Mouse (Mus musculus) bone marrow macrophage, adult 2 months (primary cell): ENCODE results near the gene Itih5. TPM values are rescaled to one million over a fixed set of nuclear protein-coding genes. Genes with fewer than 3 reads are reported as not detected.

Experiments
- H3K27ac ChIP-seq: 2 replicates; pipeline ENCODE4 v1.5.1; 2012; ENCODE audit warnings: low read depth, low read length; ENCODE audit not compliant: insufficient read depth
- H3K4me1 ChIP-seq: 2 replicates; pipeline ENCODE4 v1.6.1; 2012; ENCODE audit warnings: low read length; ENCODE audit not compliant: control insufficient read depth, insufficient read depth
- H3K4me3 ChIP-seq: 2 replicates; pipeline ENCODE4 v1.5.1; 2012; ENCODE audit warnings: mild to moderate bottlenecking, low read length, moderate library complexity; ENCODE audit not compliant: insufficient read depth
- CTCF ChIP-seq: IDR thresholded peaks from 2 replicates; pipeline ENCODE4 v1.5.1; 2012; ENCODE audit warnings: low read depth, mild to moderate bottlenecking, low read length, moderate library complexity
- POLR2A ChIP-seq: IDR thresholded peaks from 2 replicates; pipeline ENCODE4 v1.6.1; 2012; ENCODE audit warnings: mild to moderate bottlenecking, low read depth, low read length, borderline replicate concordance
- polyA plus RNA-seq: library from polyadenylated mRNA; stranded (reverse); fragments of >200 nt; gene quantifications from 2 replicates; pipeline ENCODE4 v1.2.4, GENCODE M21; 2012; ENCODE audit not compliant: missing spikeins, insufficient read depth, insufficient read length

Itih5 gene
- polyA plus RNA-seq, 1 experiment, result not detected

DNA sequence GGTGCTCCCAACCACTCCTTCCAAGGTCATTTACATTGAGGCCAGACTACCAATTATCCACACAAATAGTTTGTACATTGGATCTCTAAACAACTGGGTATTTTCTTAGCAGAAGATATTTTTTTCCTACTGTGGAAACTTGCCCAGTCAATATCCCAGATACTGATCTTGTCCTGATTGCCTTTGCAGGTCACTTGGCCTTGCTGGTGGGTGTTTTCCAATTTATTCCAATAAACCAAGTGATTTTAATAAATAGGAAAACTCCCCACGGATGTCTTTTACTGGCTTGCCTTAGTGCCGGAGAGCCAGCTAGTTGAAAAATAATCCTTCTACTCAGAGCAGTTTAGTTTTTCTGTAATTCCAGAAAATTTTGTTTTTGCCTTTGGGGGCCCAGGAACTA, 98.6 kb downstream of the Itih5 start:
- no peak overlapping the region for H3K27ac ChIP-seq
- no peaks in the 10 kb centered on the region for H3K4me1 ChIP-seq
- no peak for TF ChIP-seq CTCF
- no peak for TF ChIP-seq POLR2A
- H3K4me3 ChIP-seq, result no peak overlapping the region

DNA sequence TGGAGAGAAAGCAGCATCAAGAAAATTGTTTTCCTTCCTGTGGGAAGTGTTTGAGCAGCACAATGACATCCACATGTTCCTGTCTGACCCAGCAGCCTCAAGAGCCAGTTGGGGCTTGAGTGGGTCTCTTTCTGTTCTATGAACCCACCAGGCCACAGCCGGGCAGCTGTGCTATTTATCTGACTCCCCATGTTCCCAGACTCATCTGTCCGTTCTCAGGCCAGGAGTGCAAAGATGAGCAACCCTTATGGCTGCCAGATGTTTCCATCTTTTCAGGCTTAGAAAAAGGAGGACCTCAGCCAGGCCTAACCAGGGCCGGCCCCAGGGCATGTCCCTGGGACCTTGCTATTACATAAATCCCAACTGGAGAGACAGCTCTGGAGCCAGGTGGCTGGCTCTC, 100.0 kb downstream of the Itih5 start:
- Histone ChIP-seq H3K4me1 (no peaks in the 10 kb centered on the region), H3K27ac (no peak overlapping the region), H3K4me3 (no peak overlapping the region)
- TF ChIP-seq POLR2A (no peak), CTCF (no peak)

DNA sequence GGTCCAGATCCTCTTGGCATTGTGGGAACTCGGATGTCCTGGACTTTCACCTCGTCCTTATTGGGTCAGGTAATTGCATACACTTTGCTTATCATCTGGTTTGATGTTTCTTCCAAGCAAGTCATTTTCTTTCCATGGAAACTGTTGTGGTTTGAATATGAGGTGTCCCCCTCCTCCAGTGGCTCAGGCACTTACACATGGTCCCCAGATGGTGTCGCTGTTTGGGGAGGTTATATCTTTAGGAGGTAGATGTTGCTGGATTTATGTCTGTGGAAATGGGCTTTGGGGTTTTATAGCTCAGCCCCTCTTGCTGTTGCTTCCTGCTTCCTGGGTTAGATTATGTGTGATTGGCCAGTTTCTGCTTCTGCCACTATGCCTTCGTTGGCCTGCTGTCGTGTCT, 103.6 kb downstream of the Itih5 start:
- no peaks in the 10 kb centered on the region for H3K4me1 ChIP-seq
- TF ChIP-seq POLR2A (no peak), CTCF (no peak)
- no peak overlapping the region for H3K27ac ChIP-seq
- no peak overlapping the region for H3K4me3 ChIP-seq

DNA sequence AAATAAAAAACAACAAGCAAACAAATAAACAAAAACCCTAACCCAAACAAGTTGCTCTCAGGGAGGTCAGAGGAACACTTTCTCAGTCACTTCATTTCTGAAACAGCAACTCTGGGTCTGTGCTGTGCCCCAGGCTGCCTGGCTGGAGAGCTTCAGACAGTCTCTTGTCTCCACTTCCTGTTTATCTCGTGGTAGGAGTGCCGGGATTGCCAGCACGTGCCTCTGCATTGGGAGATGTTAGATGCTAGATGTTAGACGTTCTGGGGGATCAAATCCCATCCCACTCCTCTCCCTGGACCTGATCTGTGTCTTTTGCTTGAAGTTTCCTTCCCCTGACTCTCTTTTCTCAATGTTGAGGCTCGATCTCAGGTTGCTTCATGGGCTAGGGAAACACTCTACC, 104.9 kb downstream of the Itih5 start:
- Histone ChIP-seq H3K4me3 (no peak overlapping the region), H3K27ac (no peak overlapping the region), H3K4me1 (no peaks in the 10 kb centered on the region)
- TF ChIP-seq POLR2A, result no peak
- no peak for TF ChIP-seq CTCF

DNA sequence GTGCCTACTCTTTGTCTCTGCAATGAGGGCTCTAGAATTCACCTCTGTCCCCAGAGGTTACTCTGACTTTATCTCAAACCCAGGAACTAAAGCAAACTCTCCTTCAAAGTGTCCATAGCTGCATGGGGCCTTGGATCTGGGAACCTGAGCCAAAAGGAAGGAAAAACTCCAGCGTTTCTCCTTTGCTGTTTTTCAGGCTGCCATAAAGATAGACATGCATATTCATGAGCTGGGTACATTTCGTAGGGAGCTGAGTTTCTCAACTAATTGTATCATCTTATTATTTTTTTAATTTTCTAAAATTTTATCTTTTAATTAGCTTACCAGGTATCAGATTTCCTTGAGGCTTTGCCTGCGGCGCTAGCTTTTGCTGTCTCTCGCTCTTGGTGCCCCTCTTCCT, 106.7 kb downstream of the Itih5 start:
- Histone ChIP-seq H3K4me3 (no peak overlapping the region), H3K4me1 (no peaks in the 10 kb centered on the region), H3K27ac (no peak overlapping the region)
- TF ChIP-seq POLR2A (no peak), CTCF (no peak)

DNA sequence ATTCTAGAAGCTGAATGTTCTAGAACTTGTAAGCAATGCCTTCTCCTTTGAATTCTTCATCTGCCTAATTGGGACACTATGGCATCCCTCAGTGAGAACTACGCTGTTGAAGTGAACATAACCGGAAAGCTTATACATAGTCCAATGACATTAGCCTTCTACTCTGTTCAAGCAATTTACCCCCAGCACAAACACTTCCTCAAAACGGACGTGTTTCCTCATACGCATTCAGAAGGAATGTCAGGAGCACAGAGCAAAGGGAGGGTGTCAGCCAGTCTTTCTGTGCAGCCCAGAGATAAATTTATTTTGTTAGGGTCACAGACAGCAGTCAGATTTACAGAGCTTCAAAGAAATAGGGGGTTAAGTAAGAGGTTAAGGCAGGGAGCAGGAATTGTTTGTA, 108.0 kb downstream of the Itih5 start:
- H3K4me3 ChIP-seq, result no peak overlapping the region
- no peak overlapping the region for H3K27ac ChIP-seq
- TF ChIP-seq POLR2A (no peak), CTCF (no peak)
- H3K4me1 ChIP-seq, result no peaks in the 10 kb centered on the region

DNA sequence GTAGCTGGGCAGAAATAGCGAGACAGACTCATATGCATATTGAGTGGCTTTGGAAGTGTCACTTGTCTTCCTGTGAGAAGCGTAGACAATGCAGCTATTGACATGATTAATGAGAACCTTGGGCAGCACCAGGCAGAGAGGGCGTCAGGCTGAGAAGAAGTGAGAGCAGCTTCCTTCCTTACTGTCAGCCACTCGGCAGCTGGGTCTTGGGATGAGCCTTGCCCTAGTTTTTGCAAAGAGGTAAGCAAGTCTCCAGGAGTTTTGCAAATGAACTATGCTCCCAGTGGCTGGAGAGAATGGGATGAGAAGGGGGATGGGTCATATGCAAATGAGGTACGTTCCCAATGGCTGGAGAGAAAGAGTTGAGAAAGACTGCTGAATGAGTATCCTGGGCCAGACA, 109.4 kb downstream of the Itih5 start:
- TF ChIP-seq CTCF (no peak), POLR2A (no peak)
- H3K4me3 ChIP-seq, result no peak overlapping the region
- H3K4me1 ChIP-seq, result no peaks in the 10 kb centered on the region
- no peak overlapping the region for H3K27ac ChIP-seq

DNA sequence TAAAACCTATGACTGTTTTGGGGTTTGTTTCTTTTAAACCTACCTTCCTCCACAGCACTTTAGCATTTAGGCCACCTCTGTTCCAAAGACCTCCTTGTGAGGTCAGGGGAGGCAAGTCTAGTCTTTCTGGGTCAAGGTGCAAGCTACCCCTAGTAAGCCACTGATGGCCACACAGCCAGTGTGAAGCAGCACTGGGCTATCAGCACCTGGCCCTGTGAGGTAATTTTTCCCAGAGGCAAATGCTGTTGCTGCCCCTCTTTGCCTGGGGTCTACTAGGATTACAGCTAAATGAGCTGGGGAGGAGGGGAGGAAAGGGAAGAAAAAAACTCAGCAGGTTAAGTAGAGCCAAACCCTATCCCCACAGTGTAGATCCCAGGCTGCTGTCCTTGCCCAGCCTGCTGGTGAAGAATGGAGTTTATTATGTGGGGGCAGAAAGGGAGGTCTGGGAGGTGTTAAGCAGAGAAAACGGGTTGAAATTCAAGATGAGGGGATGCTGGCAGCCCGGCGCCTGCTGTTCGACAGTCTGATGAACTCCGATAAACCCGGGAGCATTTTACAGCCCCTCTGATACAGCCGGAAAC, 110.6 kb downstream of the Itih5 start:
- Histone ChIP-seq H3K27ac (no peak overlapping the region), H3K4me3 (no peak overlapping the region), H3K4me1 (no peaks in the 10 kb centered on the region)
- TF ChIP-seq CTCF (no peak), POLR2A (no peak)

DNA sequence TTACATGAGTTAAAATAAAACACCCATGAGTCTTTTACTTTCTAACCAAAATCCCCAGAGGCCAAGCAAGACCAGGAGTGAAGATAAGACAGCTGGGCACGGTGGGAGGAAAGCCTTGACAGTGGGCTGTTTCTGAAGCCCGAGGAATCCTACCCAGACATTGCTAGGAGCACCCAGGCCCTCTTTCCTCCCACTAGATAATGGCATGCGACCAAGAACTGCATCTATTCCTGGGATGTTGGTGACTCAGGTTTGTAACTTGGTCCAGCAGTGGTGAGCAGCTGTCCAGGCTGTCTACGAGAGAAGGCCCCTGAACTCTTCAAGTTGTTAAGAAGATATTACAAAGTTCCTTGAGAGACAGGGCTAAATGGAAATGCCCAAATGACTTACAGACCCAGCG, 112.5 kb downstream of the Itih5 start:
- H3K4me1 ChIP-seq, result no peaks in the 10 kb centered on the region
- no peak overlapping the region for H3K4me3 ChIP-seq
- TF ChIP-seq CTCF (no peak), POLR2A (no peak)
- no peak overlapping the region for H3K27ac ChIP-seq

DNA sequence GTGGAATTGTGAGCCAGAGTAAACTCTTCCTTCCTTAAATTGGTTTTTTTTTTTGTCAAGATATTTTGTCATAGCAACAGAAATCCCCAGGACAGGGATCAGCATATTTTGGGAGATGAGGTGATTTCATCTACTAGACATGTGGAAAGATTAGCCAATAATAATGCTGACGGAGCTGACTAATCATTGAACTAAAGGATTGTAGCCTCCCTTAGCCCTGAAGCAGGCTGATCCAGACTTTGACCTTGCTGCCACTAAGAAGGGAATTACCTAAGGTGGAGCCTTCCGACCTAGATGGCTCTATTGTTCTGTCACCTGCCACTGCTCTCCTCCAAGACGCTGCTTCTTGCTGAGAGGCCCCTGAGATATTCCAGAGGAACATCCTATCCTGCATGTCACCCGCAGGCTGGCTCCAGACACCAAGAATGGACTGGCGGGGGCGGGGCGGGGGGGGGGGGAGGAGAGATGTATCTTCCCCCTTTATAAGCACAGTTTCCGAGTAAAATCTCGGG, 119.3 kb downstream of the Itih5 start:
- H3K4me3 ChIP-seq, result no peak overlapping the region
- H3K27ac ChIP-seq, result no peak overlapping the region
- no peak for TF ChIP-seq CTCF
- TF ChIP-seq POLR2A, result no peak
- no peaks in the 10 kb centered on the region for H3K4me1 ChIP-seq

DNA sequence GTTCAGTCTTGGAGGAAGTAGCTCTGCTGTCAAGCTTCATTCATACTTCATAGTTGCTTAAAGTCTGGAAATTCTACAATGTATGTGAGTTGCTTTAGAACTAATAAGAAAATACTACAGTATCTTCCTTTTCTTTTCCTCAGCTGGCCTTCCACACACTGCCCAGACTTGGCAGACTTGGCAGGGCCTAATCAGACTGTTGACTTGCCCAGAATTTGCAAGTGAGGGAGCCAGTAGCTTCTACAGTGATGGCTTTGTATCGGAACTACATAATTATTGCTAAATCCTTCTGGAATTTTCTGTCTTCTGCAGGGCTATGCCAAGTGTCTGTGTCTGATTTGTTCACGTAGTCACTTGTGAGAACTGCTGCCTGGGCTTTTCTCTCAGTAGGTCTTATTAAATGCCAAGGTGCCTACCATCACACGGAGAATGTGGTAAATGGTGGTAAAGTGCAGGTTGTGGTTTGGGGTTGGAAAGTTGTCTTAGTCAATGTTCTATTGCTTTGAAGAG, 120.2 kb downstream of the Itih5 start:
- H3K4me3 ChIP-seq, result no peak overlapping the region
- H3K4me1 ChIP-seq, result no peaks in the 10 kb centered on the region
- H3K27ac ChIP-seq, result no peak overlapping the region
- TF ChIP-seq POLR2A (no peak), CTCF (no peak)

DNA sequence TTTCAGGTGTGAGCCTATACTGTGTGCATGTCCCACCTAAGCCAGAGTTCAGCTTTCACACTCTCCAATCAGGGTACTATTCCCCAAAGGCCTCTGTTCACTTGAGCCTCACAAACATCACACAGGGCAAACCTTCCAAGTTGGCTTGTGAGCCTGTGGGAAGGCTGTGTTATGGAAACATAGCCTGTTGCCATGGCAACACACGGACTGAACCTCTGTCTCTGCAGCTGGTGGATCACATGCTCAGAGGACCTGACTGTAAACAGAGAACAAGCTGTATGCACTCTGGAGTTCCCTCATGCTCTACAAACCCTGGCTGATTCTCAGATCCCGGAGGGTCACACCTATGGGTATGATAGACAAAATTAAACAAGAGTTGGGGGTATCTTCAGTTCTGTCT, 122.8 kb downstream of the Itih5 start:
- no peaks in the 10 kb centered on the region for H3K4me1 ChIP-seq
- no peak overlapping the region for H3K4me3 ChIP-seq
- no peak for TF ChIP-seq CTCF
- no peak for TF ChIP-seq POLR2A
- H3K27ac ChIP-seq, result no peak overlapping the region
